Mouse (Mus musculus) large intestine, adult 2 months (tissue): Measurements from ENCODE around the gene Lax1. TPM values are rescaled to one million over a fixed set of nuclear protein-coding genes. Genes with fewer than 3 reads are reported as not detected.

Experiments
- DNase-seq: peaks from one replicate; pipeline ENCODE4 v3.0.0-alpha.2; 2012; ENCODE audit warnings: low read depth, low spot score
- WGBS: fragments of 180-500 bp; shearing (Covaris S2); methylation state at CpG from one replicate; pipeline ENCODE4 v1.1.7; 2018; 5-methylcytosine and 5-hydroxymethylcytosine counted together
- polyA plus RNA-seq: library from polyadenylated mRNA; depleted of rRNA; stranded (reverse); fragments of >200 nt; gene quantifications from 2 replicates; pipeline ENCODE4 v1.2.3, GENCODE M21; 2012; rRNA removed

Gene Lax1
- polyA plus RNA-seq, 1 experiment: 9.5 TPM

- DNase-seq: no peak
- 93% methylated on average over 1 of the region's 1 CpGs for WGBS
These were observed 36.9 kb downstream of the Lax1 start for GRCm38 (mm10) chr1:133653033-133653432.

GRCm38 (mm10) chr1:133650288-133651055, 39.4 kb downstream of the Lax1 start:
- 78% methylated on average over 7 of the region's 7 CpGs for WGBS
- no peak for DNase-seq

GRCm38 (mm10) chr1:133645652-133646051, 44.3 kb downstream of the Lax1 start:
- DNase-seq: no peak
- 77% methylated on average over 5 of the region's 5 CpGs for WGBS

- 88% methylated on average over 2 of the region's 2 CpGs for WGBS
These were observed 48.7 kb downstream of the Lax1 start for GRCm38 (mm10) chr1:133641163-133641562.

GRCm38 (mm10) chr1:133638517-133638916, 51.4 kb downstream of the Lax1 start:
- 88% methylated on average over 6 of the region's 6 CpGs for WGBS

More at GRCm38 (mm10) chr1:133641163-133641562, 48.7 kb downstream of the Lax1 start:
- no peak for DNase-seq

GRCm38 (mm10) chr1:133632168-133632567, 57.7 kb downstream of the Lax1 start:
- WGBS: 78% methylated on average over 2 of the region's 2 CpGs
- no peak for DNase-seq

More at GRCm38 (mm10) chr1:133638517-133638916, 51.4 kb downstream of the Lax1 start:
- no peak for DNase-seq

Other genes starting within 250 kb of the Lax1 start
- gene Snrpe, start 79.8 kb downstream of the Lax1 start, polyA plus RNA-seq: 54.1 and 59.6 TPM in 2 replicates
- 1.4 and 4.7 TPM in 2 replicates for gene Zbed6, start 29.2 kb downstream of the Lax1 start, polyA plus RNA-seq
- gene Gm38394, start 28.8 kb downstream of the Lax1 start, polyA plus RNA-seq: 1.0 and 3.0 TPM in 2 replicates
- gene Atp2b4, start 110.9 kb upstream of the Lax1 start, polyA plus RNA-seq: 9.7 and 16.4 TPM in 2 replicates
- 26.3 and 26.9 TPM in 2 replicates for gene Optc, start 217.9 kb upstream of the Lax1 start, polyA plus RNA-seq
- 26.8 and 27.0 TPM in 2 replicates for gene Prelp, start 231.3 kb upstream of the Lax1 start, polyA plus RNA-seq